Mouse (Mus musculus): Measurements from ENCODE around the gene Shmt1. TPM values are rescaled to one million over a fixed set of nuclear protein-coding genes. Genes with fewer than 3 reads are reported as not detected.
"Not testable (repeated sequence)": the region's sequence is repeated elsewhere in the genome, so short reads cannot be mapped to it uniquely, and the experiment has no call there.

The Shmt1 gene
- 7.4 and 10.2 TPM in 2 replicates for polyA plus RNA-seq (2015; fragmentation: Nextera tagmentation; extraction: Ambion mirVana)

GRCm38 (mm10) chr11:60811618-60812017, at the start of gene Shmt1:
Gene Shmt1 (minus strand): TSS chr11:60811718.
- H3K4me2 ChIP-seq (ENCODE audit: low read length) = peak within 1 kb of the TSS; percentile 92
- not testable (repeated sequence) for H3K36me3 ChIP-seq (ENCODE audit: control insufficient read depth, insufficient read depth, low read length); H3K9me3 ChIP-seq (ENCODE audit: control insufficient read depth, low read length); ATAC-seq; H3K4me1 ChIP-seq (ENCODE audit: control insufficient read depth, insufficient read depth, low read depth, low read length); H3K27ac ChIP-seq (ENCODE audit: low read depth, low read length); H3K27me3 ChIP-seq (replicated peaks; ENCODE audit: control insufficient read depth, insufficient read depth, low read length)
- H3K9ac ChIP-seq (ENCODE audit: low read depth, low read length) = peak within 1 kb of the TSS; percentile 36; the same call in 1 of the 2 replicates
- peak within 1 kb of the TSS; percentile 54 for H3K4me3 ChIP-seq (ENCODE audit: low read length)
- 35% methylated on average over 6 of the region's 6 CpGs for WGBS

- Histone ChIP-seq H3K9me3 (ENCODE audit: control insufficient read depth, low read length) (no peaks in the 10 kb centered on the region), H3K4me2 (ENCODE audit: low read length) (no peak overlapping the region), H3K27me3 (replicated peaks; ENCODE audit: control insufficient read depth, insufficient read depth, low read length) (no peaks in the 10 kb centered on the region), H3K36me3 (ENCODE audit: control insufficient read depth, insufficient read depth, low read length) (peaks cover 13% of the 10 kb centered on the region), H3K27ac (ENCODE audit: low read depth, low read length) (no peak overlapping the region), H3K4me3 (ENCODE audit: low read length) (no peak overlapping the region), H3K9ac (ENCODE audit: low read depth, low read length) (no peak overlapping the region), H3K4me1 (ENCODE audit: control insufficient read depth, insufficient read depth, low read depth, low read length) (no peaks in the 10 kb centered on the region)
- WGBS = 79% methylated on average over 3 of the region's 3 CpGs
- ATAC-seq = no peak
Observed at GRCm38 (mm10) chr11:60856587-60856986, 45.1 kb upstream of the Shmt1 start.

- Histone ChIP-seq H3K27me3 (replicated peaks; ENCODE audit: control insufficient read depth, insufficient read depth, low read length) (no peaks in the 10 kb centered on the region), H3K4me2 (ENCODE audit: low read length) (no peak overlapping the region), H3K4me3 (ENCODE audit: low read length) (no peak overlapping the region), H3K4me1 (ENCODE audit: control insufficient read depth, insufficient read depth, low read depth, low read length) (no peaks in the 10 kb centered on the region), H3K27ac (ENCODE audit: low read depth, low read length) (no peak overlapping the region), H3K9ac (ENCODE audit: low read depth, low read length) (no peak overlapping the region), H3K36me3 (ENCODE audit: control insufficient read depth, insufficient read depth, low read length) (peaks cover 2% of the 10 kb centered on the region; the same call in 1 of the 2 replicates), H3K9me3 (ENCODE audit: control insufficient read depth, low read length) (no peaks in the 10 kb centered on the region)
- 95% methylated on average over 5 of the region's 5 CpGs for WGBS
- no peak for ATAC-seq
Observed at GRCm38 (mm10) chr11:60845415-60845814, 33.9 kb upstream of the Shmt1 start.

- no peaks in the 10 kb centered on the region for H3K4me1 ChIP-seq (ENCODE audit: control insufficient read depth, insufficient read depth, low read depth, low read length)
- no peaks in the 10 kb centered on the region for H3K27me3 ChIP-seq (replicated peaks; ENCODE audit: control insufficient read depth, insufficient read depth, low read length)
- no peaks in the 10 kb centered on the region for H3K9me3 ChIP-seq (ENCODE audit: control insufficient read depth, low read length)
- H3K4me2 ChIP-seq (ENCODE audit: low read length) = no peak overlapping the region
- ATAC-seq = no peak
- H3K9ac ChIP-seq (ENCODE audit: low read depth, low read length) = no peak overlapping the region
- WGBS = 87% methylated on average over 5 of the region's 5 CpGs
- no peak overlapping the region for H3K27ac ChIP-seq (ENCODE audit: low read depth, low read length)
- no peak overlapping the region for H3K4me3 ChIP-seq (ENCODE audit: low read length)
- peaks cover 2% of the 10 kb centered on the region; the same call in 1 of the 2 replicates for H3K36me3 ChIP-seq (ENCODE audit: control insufficient read depth, insufficient read depth, low read length)
Observed at GRCm38 (mm10) chr11:60843412-60843811, 31.9 kb upstream of the Shmt1 start.

GRCm38 (mm10) chr11:60841467-60842200, 30.1 kb upstream of the Shmt1 start:
- 80% methylated on average over 12 of the region's 12 CpGs for WGBS
- H3K36me3 ChIP-seq (ENCODE audit: control insufficient read depth, insufficient read depth, low read length) = peaks cover 2% of the 10 kb centered on the region; the same call in 1 of the 2 replicates

GRCm38 (mm10) chr11:60837644-60838406, 26.3 kb upstream of the Shmt1 start:
- Histone ChIP-seq H3K9me3 (ENCODE audit: control insufficient read depth, low read length) (no peaks in the 10 kb centered on the region), H3K9ac (ENCODE audit: low read depth, low read length) (no peak overlapping the region), H3K27ac (ENCODE audit: low read depth, low read length) (no peak overlapping the region), H3K4me1 (ENCODE audit: control insufficient read depth, insufficient read depth, low read depth, low read length) (no peaks in the 10 kb centered on the region), H3K36me3 (ENCODE audit: control insufficient read depth, insufficient read depth, low read length) (no peaks in the 10 kb centered on the region), H3K4me3 (ENCODE audit: low read length) (no peak overlapping the region), H3K4me2 (ENCODE audit: low read length) (no peak overlapping the region), H3K27me3 (replicated peaks; ENCODE audit: control insufficient read depth, insufficient read depth, low read length) (no peaks in the 10 kb centered on the region)
- WGBS = 94% methylated on average over 10 of the region's 10 CpGs
- no peak for ATAC-seq

More at GRCm38 (mm10) chr11:60841467-60842200, 30.1 kb upstream of the Shmt1 start:
- no peak for ATAC-seq
- H3K9ac ChIP-seq (ENCODE audit: low read depth, low read length) = no peak overlapping the region
- no peaks in the 10 kb centered on the region for H3K9me3 ChIP-seq (ENCODE audit: control insufficient read depth, low read length)
- H3K4me3 ChIP-seq (ENCODE audit: low read length) = no peak overlapping the region
- no peaks in the 10 kb centered on the region for H3K4me1 ChIP-seq (ENCODE audit: control insufficient read depth, insufficient read depth, low read depth, low read length)
- no peaks in the 10 kb centered on the region for H3K27me3 ChIP-seq (replicated peaks; ENCODE audit: control insufficient read depth, insufficient read depth, low read length)
- no peak overlapping the region for H3K4me2 ChIP-seq (ENCODE audit: low read length)
- no peak overlapping the region for H3K27ac ChIP-seq (ENCODE audit: low read depth, low read length)

GRCm38 (mm10) chr11:60836897-60837296, 25.4 kb upstream of the Shmt1 start:
- H3K36me3 ChIP-seq (ENCODE audit: control insufficient read depth, insufficient read depth, low read length) = no peaks in the 10 kb centered on the region
- 96% methylated on average over 6 of the region's 6 CpGs for WGBS
- H3K4me3 ChIP-seq (ENCODE audit: low read length) = no peak overlapping the region
- H3K4me1 ChIP-seq (ENCODE audit: control insufficient read depth, insufficient read depth, low read depth, low read length) = no peaks in the 10 kb centered on the region; the same call in 1 of the 2 replicates
- no peak overlapping the region for H3K9ac ChIP-seq (ENCODE audit: low read depth, low read length)
- H3K27ac ChIP-seq (ENCODE audit: low read depth, low read length) = no peak overlapping the region
- H3K4me2 ChIP-seq (ENCODE audit: low read length) = no peak overlapping the region
- no peaks in the 10 kb centered on the region for H3K27me3 ChIP-seq (replicated peaks; ENCODE audit: control insufficient read depth, insufficient read depth, low read length)
- no peaks in the 10 kb centered on the region for H3K9me3 ChIP-seq (ENCODE audit: control insufficient read depth, low read length)
- ATAC-seq = no peak

- ATAC-seq = peak; percentile 99
- Histone ChIP-seq H3K36me3 (ENCODE audit: control insufficient read depth, insufficient read depth, low read length) (no peaks in the 10 kb centered on the region), H3K9ac (ENCODE audit: low read depth, low read length) (peak within 1 kb of the TSS; percentile 83), H3K4me2 (ENCODE audit: low read length) (peak within 1 kb of the TSS; percentile 82), H3K4me1 (ENCODE audit: control insufficient read depth, insufficient read depth, low read depth, low read length) (peaks cover 7% of the 10 kb centered on the region), H3K27me3 (replicated peaks; ENCODE audit: control insufficient read depth, insufficient read depth, low read length) (no peaks in the 10 kb centered on the region), H3K4me3 (ENCODE audit: low read length) (peak within 1 kb of the TSS; percentile 86), H3K9me3 (ENCODE audit: control insufficient read depth, low read length) (no peaks in the 10 kb centered on the region), H3K27ac (ENCODE audit: low read depth, low read length) (peak within 1 kb of the TSS; percentile 89)
- under 1% methylated on average over 34 of the region's 34 CpGs for WGBS
Observed at GRCm38 (mm10) chr11:60830433-60831052, 19.0 kb upstream of the Shmt1 start, which contains the start of gene Dhrs7b. Gene Dhrs7b (plus strand): TSS chr11:60830631.

GRCm38 (mm10) chr11:60828903-60829302, 17.4 kb upstream of the Shmt1 start:
- Histone ChIP-seq H3K36me3 (ENCODE audit: control insufficient read depth, insufficient read depth, low read length) (no peaks in the 10 kb centered on the region), H3K9ac (ENCODE audit: low read depth, low read length) (no peak overlapping the region), H3K27ac (ENCODE audit: low read depth, low read length) (no peak overlapping the region), H3K4me3 (ENCODE audit: low read length) (no peak overlapping the region), H3K4me1 (ENCODE audit: control insufficient read depth, insufficient read depth, low read depth, low read length) (peaks cover 7% of the 10 kb centered on the region), H3K9me3 (ENCODE audit: control insufficient read depth, low read length) (no peaks in the 10 kb centered on the region), H3K27me3 (replicated peaks; ENCODE audit: control insufficient read depth, insufficient read depth, low read length) (no peaks in the 10 kb centered on the region), H3K4me2 (ENCODE audit: low read length) (no peak overlapping the region)
- 46% methylated on average over 2 of the region's 2 CpGs for WGBS
- no peak for ATAC-seq

Data from hindbrain, embryonic 16.5 days (tissue).